Comparison of ENCODE assay signal across 12 mouse cellular contexts in genomic region chr1:156504945-156505523, GRCm38 (mm10). TPM values are rescaled to one million over a fixed set of nuclear protein-coding genes. Genes with fewer than 3 reads are reported as not detected.
A peak's percentile ranks its signal among the peaks of the same experiment; 100 is the strongest.
DNase-seq lines count a peak whose midpoint lies in the region; ATAC-seq and TF ChIP-seq lines count a peak whose summit lies in the region.
"Had no signal": no experiment of that assay in that cellular context is flagged by ENCODE, and none has a peak within 500 bp of the region (broad histone marks: within the 10 kb centered on the region; RNA-seq: fewer than 3 reads in every experiment).

No protein-coding gene starts in this region.

- H3K4me1 ChIP-seq in testis, adult 2 months (ENCODE audit: control insufficient read depth, insufficient read depth, low read length): no peaks in the 10 kb centered on the region
- no peaks in the 10 kb centered on the region for H3K4me1 ChIP-seq in heart, embryonic 12.5 days (replicated peaks)
- H3K4me1 ChIP-seq: neural tube, embryonic 13.5 days had no signal

- peak; percentile 18 for DNase-seq in embryo, embryonic 10.5 days (ENCODE audit: low spot score)
- no peak for DNase-seq in embryo, embryonic 9.5 days (ENCODE audit: extremely low spot score)
- no peak for DNase-seq in testis, postnatal 10 days (ENCODE audit: low spot score)
- DNase-seq in urinary bladder, postnatal 25 days (ENCODE audit: low spot score): no peak
- DNase-seq: cerebellum, postnatal 36 days had no signal

- no peaks in the 10 kb centered on the region; the same call in 1 of the 2 replicates for H3K36me3 ChIP-seq in testis, adult 2 months (ENCODE audit: control insufficient read depth, insufficient read depth, low read length)
- H3K36me3 ChIP-seq in heart, embryonic 12.5 days: no peaks in the 10 kb centered on the region
- H3K36me3 ChIP-seq: neural tube, embryonic 13.5 days had no signal

- no peak overlapping the region for H3K4me2 ChIP-seq in heart, embryonic 12.5 days
- H3K4me2 ChIP-seq: midbrain, embryonic 11.5 days; neural tube, embryonic 13.5 days had no signal

- ATAC-seq in granulocyte monocyte progenitor cell, adult 5-6 weeks (replicated peaks; ENCODE audit: poor library complexity, severe bottlenecking): peak; percentile 55
- ATAC-seq in megakaryocyte, adult 5-6 weeks (ENCODE audit: poor library complexity, severe bottlenecking): no peak
- no peak for ATAC-seq in heart, embryonic 12.5 days (ENCODE audit: insufficient number of reproducible peaks, low FRiP score)
- ATAC-seq: forebrain, embryonic 16.5 days had no signal

- H3K4me3 ChIP-seq in testis, adult 2 months (ENCODE audit: control insufficient read depth, low read depth, low read length): no peak overlapping the region
- no peak overlapping the region for H3K4me3 ChIP-seq in heart, embryonic 12.5 days
- H3K4me3 ChIP-seq: neural tube, embryonic 13.5 days had no signal

- WGBS in heart, embryonic 12.5 days: 65% methylated on average over 5 of the region's 5 CpGs

- TF ChIP-seq CTCF in testis, adult 2 months (IDR thresholded peaks at IDR 0.05; ENCODE audit: control insufficient read depth, insufficient read depth, insufficient replicate concordance, low read depth, low read length): peak; percentile 30; the same call in 1 of the 2 replicates

- H3K9ac ChIP-seq in heart, embryonic 12.5 days: no peak overlapping the region
- H3K9ac ChIP-seq: neural tube, embryonic 13.5 days had no signal

- no peak overlapping the region for H3K27ac ChIP-seq in testis, adult 2 months (ENCODE audit: control insufficient read depth, insufficient read depth, low read depth, low read length)
- no peak overlapping the region for H3K27ac ChIP-seq in heart, embryonic 12.5 days (ENCODE audit: poor library complexity, severe bottlenecking)
- H3K27ac ChIP-seq: neural tube, embryonic 13.5 days had no signal

- no peaks in the 10 kb centered on the region; the same call in 1 of the 2 replicates for H3K9me3 ChIP-seq in heart, embryonic 12.5 days (replicated peaks)
- H3K9me3 ChIP-seq: neural tube, embryonic 13.5 days had no signal

- H3K27me3 ChIP-seq in testis, adult 2 months (ENCODE audit: control insufficient read depth, insufficient read depth, low read length): no peaks in the 10 kb centered on the region
- no peaks in the 10 kb centered on the region for H3K27me3 ChIP-seq in heart, embryonic 12.5 days (replicated peaks)
- H3K27me3 ChIP-seq: neural tube, embryonic 13.5 days had no signal

- no peak for TF ChIP-seq POLR2A in testis, adult 2 months (IDR thresholded peaks at IDR 0.05; ENCODE audit: control insufficient read depth, low read depth, low read length)

RNA-seq across cellular contexts. Expression of gene Gm10031, which starts 18.8 kb away (rescaled TPM):
- polyA plus RNA-seq in testis, adult 2 months (2012; rRNA removed): 4.0 and 4.3 TPM in 2 replicates
- total RNA-seq in granulocyte monocyte progenitor cell, adult 5-6 weeks (2014; fragmentation: Nextera tagmentation): 1.8 and 5.8 TPM in 2 replicates
- total RNA-seq in granulocyte monocyte progenitor cell, adult 5-6 weeks (2017): 11.7 and 14.4 TPM in 2 replicates
- 3.8 and 7.0 TPM in 2 replicates for total RNA-seq in megakaryocyte, adult 5-6 weeks (2015)
- total RNA-seq in megakaryocyte, adult 5-6 weeks (2017): 12.0 and 19.4 TPM in 2 replicates
- 0.06 and 0.40 TPM in 2 replicates for polyA plus RNA-seq in heart, embryonic 12.5 days (2016; fragmentation: Nextera tagmentation; extraction: Ambion mirVana)

RNA-seq across cellular contexts. Expression of gene Soat1, which starts 30.9 kb away (rescaled TPM):
- polyA plus RNA-seq in testis, adult 2 months (2012; rRNA removed): 32.4 and 34.4 TPM in 2 replicates
- 86.0 and 109 TPM in 2 replicates for total RNA-seq in granulocyte monocyte progenitor cell, adult 5-6 weeks (2014; fragmentation: Nextera tagmentation)
- total RNA-seq in granulocyte monocyte progenitor cell, adult 5-6 weeks (2017): 109 and 119 TPM in 2 replicates
- 223 and 228 TPM in 2 replicates for total RNA-seq in megakaryocyte, adult 5-6 weeks (2015)
- 341 and 376 TPM in 2 replicates for total RNA-seq in megakaryocyte, adult 5-6 weeks (2017)
- 48.3 and 48.9 TPM in 2 replicates for polyA plus RNA-seq in heart, embryonic 12.5 days (2016; fragmentation: Nextera tagmentation; extraction: Ambion mirVana)

RNA-seq across cellular contexts. Expression of gene Abl2, which starts 53.6 kb away (rescaled TPM):
- 5.1 and 5.9 TPM in 2 replicates for polyA plus RNA-seq in testis, adult 2 months (2012; rRNA removed)
- total RNA-seq in granulocyte monocyte progenitor cell, adult 5-6 weeks (2014; fragmentation: Nextera tagmentation): 11.4 and 12.6 TPM in 2 replicates
- 15.6 and 22.6 TPM in 2 replicates for total RNA-seq in granulocyte monocyte progenitor cell, adult 5-6 weeks (2017)
- total RNA-seq in megakaryocyte, adult 5-6 weeks (2015): 3.5 and 4.2 TPM in 2 replicates
- total RNA-seq in megakaryocyte, adult 5-6 weeks (2017): 8.0 and 8.1 TPM in 2 replicates
- 4.1 and 5.0 TPM in 2 replicates for polyA plus RNA-seq in heart, embryonic 12.5 days (2016; fragmentation: Nextera tagmentation; extraction: Ambion mirVana)
